Mouse (Mus musculus) lung, embryonic 14.5 days (tissue): ENCODE results near the gene Wfdc15b. TPM values are rescaled to one million over a fixed set of nuclear protein-coding genes. Genes with fewer than 3 reads are reported as not detected.
"Not testable (repeated sequence)": the region's sequence is repeated elsewhere in the genome, so short reads cannot be mapped to it uniquely, and the experiment has no call there.

Experiments
- ATAC-seq: fragments of 200-750 bp; cut with Nextera tagmentation; 2 replicates; pipeline ENCODE4 v1.8.0; 2017; ENCODE audit warnings: mild to moderate bottlenecking, moderate TSS enrichment, moderate library complexity; ENCODE audit not compliant: insufficient read depth
- DNase-seq: peaks from one replicate; pipeline ENCODE4 v3.0.0-alpha.2; 2015
- H3K27ac ChIP-seq: fragments of 300-500 bp; sonication (generic); 2 replicates; pipeline ENCODE4 v1.5.1; 2014; ENCODE audit warnings: low read depth, mild to moderate bottlenecking, moderate library complexity
- H3K27me3 ChIP-seq: fragments of 300-500 bp; sonication (generic); 2 replicates; pipeline ENCODE4 v1.6.1; 2014; ENCODE audit warnings: low read length, control low read depth; ENCODE audit not compliant: insufficient read depth
- H3K36me3 ChIP-seq: fragments of 300-500 bp; sonication (generic); 2 replicates; pipeline ENCODE4 v1.6.1; 2014; ENCODE audit warnings: control low read depth; ENCODE audit not compliant: insufficient read depth
- H3K4me1 ChIP-seq: fragments of 300-500 bp; sonication (generic); 2 replicates; pipeline ENCODE4 v1.6.1; 2014; ENCODE audit warnings: antibody characterized with exemption, control low read depth; ENCODE audit not compliant: insufficient read depth
- H3K4me2 ChIP-seq: fragments of 300-500 bp; sonication (generic); 2 replicates; pipeline ENCODE4 v1.6.1; 2014; ENCODE audit warnings: mild to moderate bottlenecking
- H3K4me3 ChIP-seq: fragments of 300-500 bp; sonication (generic); 2 replicates; pipeline ENCODE4 v1.5.1; 2014; ENCODE audit warnings: low read depth, low read length
- H3K9ac ChIP-seq: fragments of 300-500 bp; sonication (generic); 2 replicates; pipeline ENCODE4 v1.6.1; 2014
- H3K9me3 ChIP-seq: fragments of 300-500 bp; sonication (generic); 2 replicates; pipeline ENCODE4 v1.6.1; 2016; ENCODE audit warnings: low read depth, low read length, control low read depth
- CTCF ChIP-seq: IDR thresholded peaks from 2 replicates; pipeline ENCODE4 v1.5.1; 2016; ENCODE audit warnings: antibody characterized with exemption, low read depth
- WGBS: fragments of 180-500 bp; shearing (Covaris S2); extraction: QIAGEN DNeasy Blood & Tissue Kit; methylation state at CpG from one replicate; pipeline ENCODE4 v1.1.7; 2014; 5-methylcytosine and 5-hydroxymethylcytosine counted together
- polyA plus RNA-seq: library from polyadenylated mRNA; unstranded; fragments of >200 nt; fragmentation: Nextera tagmentation; extraction: Ambion mirVana; gene quantifications from 2 replicates; pipeline ENCODE4 v1.2.1, GENCODE M21; 2014

Wfdc15b gene
- polyA plus RNA-seq, 1 experiment from 2014 or later, result not detected

GRCm38 (mm10) chr2:164210892-164211291 lies 10.6 kb downstream of the Wfdc15b start:
- no peak overlapping the region for H3K27ac ChIP-seq
- no peak for ATAC-seq

GRCm38 (mm10) chr2:164206676-164207075 lies 14.8 kb downstream of the Wfdc15b start:
- TF ChIP-seq CTCF, result no peak
- H3K4me1 ChIP-seq, result no peaks in the 10 kb centered on the region
- H3K4me2 ChIP-seq, result no peak overlapping the region
- WGBS, result 55% methylated on average over 4 of the region's 4 CpGs
- H3K9ac ChIP-seq, result no peak overlapping the region
- no peak overlapping the region for H3K4me3 ChIP-seq
- no peak for DNase-seq
- H3K27me3 ChIP-seq, result no peaks in the 10 kb centered on the region
- ATAC-seq, result no peak
- H3K27ac ChIP-seq, result no peak overlapping the region
- no peaks in the 10 kb centered on the region for H3K36me3 ChIP-seq
- H3K9me3 ChIP-seq, result no peaks in the 10 kb centered on the region

More at GRCm38 (mm10) chr2:164210892-164211291, 10.6 kb downstream of the Wfdc15b start:
- Histone ChIP-seq H3K4me3 (no peak overlapping the region), H3K36me3 (no peaks in the 10 kb centered on the region), H3K4me1 (no peaks in the 10 kb centered on the region), H3K9ac (no peak overlapping the region), H3K4me2 (no peak overlapping the region), H3K27me3 (no peaks in the 10 kb centered on the region), H3K9me3 (no peaks in the 10 kb centered on the region)
- no peak for DNase-seq
- no peak for TF ChIP-seq CTCF
- 83% methylated on average over 4 of the region's 4 CpGs for WGBS

GRCm38 (mm10) chr2:164206011-164206410 lies 15.4 kb downstream of the Wfdc15b start:
- not testable (repeated sequence) for H3K4me3 ChIP-seq

GRCm38 (mm10) chr2:164199626-164200327 lies 21.7 kb downstream of the Wfdc15b start, which contains the start of gene Wfdc15a:
Gene Wfdc15a, minus strand, starts transcription at chr2:164200130.
- no peaks in the 10 kb centered on the region for H3K4me1 ChIP-seq
- H3K4me2 ChIP-seq, result no peak within 1 kb of the TSS
- H3K36me3 ChIP-seq, result no peaks in the 10 kb centered on the region
- DNase-seq (no peak), ATAC-seq (no peak)
- H3K27me3 ChIP-seq, result no peaks in the 10 kb centered on the region
- no peak within 1 kb of the TSS for H3K4me3 ChIP-seq
- no peak within 1 kb of the TSS for H3K27ac ChIP-seq
- 78% methylated on average over 20 of the region's 20 CpGs for WGBS
- no peak for TF ChIP-seq CTCF
- H3K9me3 ChIP-seq, result no peaks in the 10 kb centered on the region
- no peak within 1 kb of the TSS for H3K9ac ChIP-seq

More at GRCm38 (mm10) chr2:164206011-164206410, 15.4 kb downstream of the Wfdc15b start:
- DNase-seq, H3K9me3 ChIP-seq, H3K9ac ChIP-seq, H3K27ac ChIP-seq, H3K4me2 ChIP-seq, H3K4me1 ChIP-seq, ATAC-seq, H3K27me3 ChIP-seq, H3K36me3 ChIP-seq: not testable (repeated sequence)
- WGBS, result 84% methylated on average over 10 of the region's 10 CpGs

- DNase-seq (no peak), ATAC-seq (no peak)
- H3K4me1 ChIP-seq, result no peaks in the 10 kb centered on the region
- no peak overlapping the region for H3K4me3 ChIP-seq
- H3K27me3 ChIP-seq, result no peaks in the 10 kb centered on the region
- no peak overlapping the region for H3K4me2 ChIP-seq
- H3K9ac ChIP-seq, result no peak overlapping the region
- H3K36me3 ChIP-seq, result no peaks in the 10 kb centered on the region
- H3K9me3 ChIP-seq, result no peaks in the 10 kb centered on the region
- 81% methylated on average over 5 of the region's 5 CpGs for WGBS
- no peak overlapping the region for H3K27ac ChIP-seq
- no peak for TF ChIP-seq CTCF
Observed at GRCm38 (mm10) chr2:164196700-164196990, 24.8 kb downstream of the Wfdc15b start.

GRCm38 (mm10) chr2:164195971-164196699 lies 25.3 kb downstream of the Wfdc15b start:
- Histone ChIP-seq H3K9ac (no peak overlapping the region), H3K27ac (no peak overlapping the region), H3K4me3 (no peak overlapping the region), H3K27me3 (no peaks in the 10 kb centered on the region), H3K9me3 (no peaks in the 10 kb centered on the region), H3K4me1 (no peaks in the 10 kb centered on the region), H3K36me3 (no peaks in the 10 kb centered on the region), H3K4me2 (no peak overlapping the region)
- TF ChIP-seq CTCF, result no peak
- ATAC-seq (no peak), DNase-seq (no peak)
- WGBS, result 74% methylated on average over 5 of the region's 5 CpGs

GRCm38 (mm10) chr2:164194959-164195630 lies 26.4 kb downstream of the Wfdc15b start:
- no peak for DNase-seq
- Histone ChIP-seq H3K4me1 (no peaks in the 10 kb centered on the region), H3K4me2 (no peak overlapping the region), H3K27ac (no peak overlapping the region), H3K4me3 (no peak overlapping the region), H3K36me3 (no peaks in the 10 kb centered on the region), H3K27me3 (no peaks in the 10 kb centered on the region), H3K9me3 (no peaks in the 10 kb centered on the region), H3K9ac (no peak overlapping the region)
- WGBS, result 80% methylated on average over 5 of the region's 5 CpGs
- TF ChIP-seq CTCF, result no peak
- ATAC-seq, result no peak
